Mouse (Mus musculus) forebrain, embryonic 15.5 days (tissue): ENCODE results near the gene Coro1c. TPM values are rescaled to one million over a fixed set of nuclear protein-coding genes. Genes with fewer than 3 reads are reported as not detected.
A peak's percentile ranks its signal among the peaks of the same experiment; 100 is the strongest.
"Not testable (repeated sequence)": the region's sequence is repeated elsewhere in the genome, so short reads cannot be mapped to it uniquely, and the experiment has no call there.

Experiments used
- ATAC-seq: fragments of 200-750 bp; cut with Nextera tagmentation; replicated peaks from 2 replicates; pipeline ENCODE4 v1.8.0; 2017; ENCODE audit warnings: mild to moderate bottlenecking, moderate TSS enrichment, moderate library complexity
- H3K27ac ChIP-seq: fragments of 300-500 bp; sonication (generic); replicated peaks from 2 replicates; pipeline ENCODE4 v1.5.1; 2015; ENCODE audit warnings: mild to moderate bottlenecking, inconsistent platforms
- H3K27me3 ChIP-seq: fragments of 300-500 bp; sonication (generic); 2 replicates; pipeline ENCODE4 v1.6.1; 2015; ENCODE audit warnings: inconsistent platforms
- H3K36me3 ChIP-seq: fragments of 300-500 bp; sonication (generic); 2 replicates; pipeline ENCODE4 v1.6.1; 2015; ENCODE audit warnings: mild to moderate bottlenecking, inconsistent platforms
- H3K4me1 ChIP-seq: fragments of 300-500 bp; sonication (generic); 2 replicates; pipeline ENCODE4 v1.6.1; 2015; ENCODE audit warnings: inconsistent platforms
- H3K4me2 ChIP-seq: fragments of 300-500 bp; sonication (generic); replicated peaks from 2 replicates; pipeline ENCODE4 v1.6.1; 2015; ENCODE audit warnings: mild to moderate bottlenecking, inconsistent platforms
- H3K4me3 ChIP-seq: fragments of 300-500 bp; sonication (generic); 2 replicates; pipeline ENCODE4 v1.5.1; 2015; ENCODE audit warnings: mild to moderate bottlenecking, inconsistent platforms
- H3K9ac ChIP-seq: fragments of 300-500 bp; sonication (generic); replicated peaks from 2 replicates; pipeline ENCODE4 v1.6.1; 2015; ENCODE audit warnings: mild to moderate bottlenecking, inconsistent platforms
- H3K9me3 ChIP-seq: fragments of 300-500 bp; sonication (generic); 2 replicates; pipeline ENCODE4 v1.6.1; 2016; ENCODE audit warnings: inconsistent platforms
- WGBS: fragments of 180-500 bp; shearing (Covaris S2); methylation state at CpG from one replicate; pipeline ENCODE4 v1.1.7; 2015; ENCODE audit warnings: mixed read lengths; 5-methylcytosine and 5-hydroxymethylcytosine counted together
- polyA plus RNA-seq: library from polyadenylated mRNA; unstranded; fragments of >200 nt; fragmentation: Nextera tagmentation; extraction: Ambion mirVana; gene quantifications from 2 replicates; pipeline ENCODE4 v1.2.1, GENCODE M21; 2015

Coro1c gene
- polyA plus RNA-seq, 1 experiment from 2014 or later = 224 TPM

GRCm38 (mm10) chr5:113812638-113813037 lies 95.9 kb downstream of the Coro1c start:
- peaks cover 4% of the 10 kb centered on the region; the same call in 1 of the 2 replicates for H3K4me1 ChIP-seq
- H3K27ac ChIP-seq = no peak overlapping the region
- H3K9ac ChIP-seq = no peak overlapping the region
- no peaks in the 10 kb centered on the region for H3K27me3 ChIP-seq
- no peaks in the 10 kb centered on the region for H3K36me3 ChIP-seq
- no peak for ATAC-seq
- H3K4me3 ChIP-seq = no peak overlapping the region
- H3K9me3 ChIP-seq = no peaks in the 10 kb centered on the region
- WGBS = 92% methylated on average over 2 of the region's 2 CpGs
- no peak overlapping the region for H3K4me2 ChIP-seq

DNA sequence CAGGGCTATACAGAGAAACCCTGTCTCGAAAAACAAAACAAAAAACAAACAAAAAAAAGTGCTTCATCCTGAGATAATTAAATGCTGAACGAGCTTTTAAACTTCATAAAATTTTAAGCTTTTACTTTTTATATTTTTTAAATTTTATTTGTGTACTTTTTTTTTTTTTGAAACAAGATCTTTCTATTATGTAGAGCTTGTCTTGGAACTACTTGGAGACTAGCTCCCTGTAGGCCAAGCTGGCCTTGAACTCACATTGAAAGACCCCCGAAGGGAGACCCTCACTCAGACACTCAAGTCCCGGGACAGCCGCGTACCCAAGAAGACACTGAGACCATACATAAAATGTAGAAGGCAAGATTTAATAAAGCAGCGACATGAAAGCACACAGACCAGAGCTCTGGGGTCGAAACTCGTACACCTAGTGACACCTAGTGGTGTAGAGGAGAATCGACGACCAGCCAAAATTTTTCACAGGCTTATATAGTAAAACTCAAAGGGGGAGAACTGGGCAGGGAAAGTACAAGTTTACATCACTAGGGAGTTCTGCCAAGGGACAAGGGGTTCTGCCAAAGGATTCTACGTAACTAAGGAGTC lies 96.6 kb downstream of the Coro1c start:
- H3K27ac ChIP-seq, H3K9ac ChIP-seq, H3K4me3 ChIP-seq, H3K4me1 ChIP-seq, H3K27me3 ChIP-seq, H3K9me3 ChIP-seq, H3K36me3 ChIP-seq, H3K4me2 ChIP-seq, ATAC-seq: not testable (repeated sequence)
- 22% methylated on average over 11 of the region's 12 CpGs for WGBS

- Histone ChIP-seq H3K27me3 (no peaks in the 10 kb centered on the region), H3K4me3 (no peak overlapping the region), H3K36me3 (no peaks in the 10 kb centered on the region), H3K9ac (no peak overlapping the region), H3K9me3 (no peaks in the 10 kb centered on the region), H3K27ac (no peak overlapping the region), H3K4me1 (no peaks in the 10 kb centered on the region), H3K4me2 (no peak overlapping the region)
- ATAC-seq = no peak
- 93% methylated on average over 4 of the region's 4 CpGs for WGBS
These were observed 98.4 kb downstream of the Coro1c start for GRCm38 (mm10) chr5:113810111-113810510.

- Histone ChIP-seq H3K9me3 (no peaks in the 10 kb centered on the region), H3K36me3 (no peaks in the 10 kb centered on the region), H3K4me1 (no peaks in the 10 kb centered on the region), H3K4me2 (no peak overlapping the region), H3K9ac (no peak overlapping the region), H3K27me3 (no peaks in the 10 kb centered on the region), H3K4me3 (no peak overlapping the region), H3K27ac (no peak overlapping the region)
- 89% methylated on average over 2 of the region's 2 CpGs for WGBS
- no peak for ATAC-seq
These were observed 100.4 kb downstream of the Coro1c start for GRCm38 (mm10) chr5:113808177-113808576.

DNA sequence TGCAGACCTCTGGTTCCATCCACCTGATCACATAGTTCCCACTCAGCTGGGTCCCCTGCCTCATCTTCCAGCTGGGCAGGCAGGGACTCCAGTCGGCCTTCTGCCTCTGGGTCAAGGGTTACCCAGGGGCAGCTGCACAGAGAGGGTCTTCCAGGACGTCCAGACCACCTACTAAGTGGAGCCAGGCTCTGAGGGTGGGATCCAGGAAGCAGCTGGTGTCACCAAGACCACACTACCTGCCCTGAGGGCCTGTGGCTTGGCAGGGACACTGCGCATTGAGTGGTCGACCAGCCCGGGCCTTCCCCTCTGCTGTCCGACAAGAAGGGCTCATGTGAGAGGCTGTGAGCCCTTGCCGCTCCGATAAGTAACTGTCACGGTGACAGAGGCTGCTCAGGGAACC lies 100.8 kb downstream of the Coro1c start:
- H3K27me3 ChIP-seq = no peaks in the 10 kb centered on the region
- H3K9ac ChIP-seq = no peak overlapping the region
- 69% methylated on average over 9 of the region's 9 CpGs for WGBS
- no peaks in the 10 kb centered on the region for H3K4me1 ChIP-seq
- ATAC-seq = no peak
- H3K36me3 ChIP-seq = no peaks in the 10 kb centered on the region
- H3K27ac ChIP-seq = no peak overlapping the region
- no peak overlapping the region for H3K4me3 ChIP-seq
- no peaks in the 10 kb centered on the region for H3K9me3 ChIP-seq
- no peak overlapping the region for H3K4me2 ChIP-seq

- H3K4me2 ChIP-seq = no peak overlapping the region
- no peak overlapping the region for H3K4me3 ChIP-seq
- no peak overlapping the region for H3K27ac ChIP-seq
- no peak for ATAC-seq
- 48% methylated on average over 10 of the region's 10 CpGs for WGBS
- no peak overlapping the region for H3K9ac ChIP-seq
- H3K9me3 ChIP-seq = no peaks in the 10 kb centered on the region
- no peaks in the 10 kb centered on the region for H3K36me3 ChIP-seq
- no peaks in the 10 kb centered on the region for H3K4me1 ChIP-seq
- H3K27me3 ChIP-seq = no peaks in the 10 kb centered on the region
These were observed 102.1 kb downstream of the Coro1c start for GRCm38 (mm10) chr5:113806414-113806813.

GRCm38 (mm10) chr5:113805301-113805700 lies 103.3 kb downstream of the Coro1c start:
- Histone ChIP-seq H3K9ac (no peak overlapping the region), H3K4me3 (no peak overlapping the region), H3K36me3 (no peaks in the 10 kb centered on the region), H3K4me1 (peaks cover 4% of the 10 kb centered on the region), H3K27ac (no peak overlapping the region), H3K27me3 (no peaks in the 10 kb centered on the region), H3K9me3 (no peaks in the 10 kb centered on the region), H3K4me2 (no peak overlapping the region)
- no peak for ATAC-seq
- 92% methylated on average over 9 of the region's 9 CpGs for WGBS

DNA sequence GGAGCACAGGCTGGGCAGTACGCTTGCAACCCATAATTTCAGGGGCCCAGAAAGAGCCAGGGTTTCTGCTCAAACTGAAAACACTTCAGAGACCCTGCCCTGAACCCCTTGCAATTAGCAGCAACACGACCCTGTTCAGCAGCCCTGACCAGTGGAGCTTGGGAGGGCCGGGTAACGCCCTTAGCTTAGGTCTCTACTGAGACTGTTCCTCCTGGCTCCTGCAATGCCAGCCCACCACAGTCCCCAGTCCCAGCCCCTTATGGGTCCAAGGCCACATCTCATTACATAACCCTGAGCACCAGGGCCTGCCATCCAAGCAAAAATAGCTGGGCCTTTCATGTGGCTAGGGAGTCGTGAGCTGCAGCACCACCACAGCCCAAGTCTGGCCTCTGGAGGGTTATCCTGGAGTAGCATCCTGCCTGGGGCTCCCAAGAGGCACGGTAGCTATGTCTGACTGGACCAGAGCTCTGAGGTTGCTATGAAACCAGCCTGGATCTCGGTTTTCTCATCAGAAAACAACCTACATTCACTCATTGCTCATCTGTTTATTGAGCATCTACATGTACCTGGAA lies 104.1 kb downstream of the Coro1c start:
- no peak for ATAC-seq
- 65% methylated on average over 7 of the region's 7 CpGs for WGBS

GRCm38 (mm10) chr5:113800280-113800679 lies 108.3 kb downstream of the Coro1c start, which contains the start of gene Tmem119:
Gene Tmem119 (minus strand): TSS chr5:113800516.
- Histone ChIP-seq H3K9ac (no peak within 1 kb of the TSS), H3K4me3 (no peak within 1 kb of the TSS), H3K36me3 (no peaks in the 10 kb centered on the region), H3K4me1 (peaks cover 7% of the 10 kb centered on the region), H3K4me2 (no peak within 1 kb of the TSS), H3K27me3 (no peaks in the 10 kb centered on the region), H3K27ac (no peak within 1 kb of the TSS), H3K9me3 (no peaks in the 10 kb centered on the region)
- peak; percentile 78 for ATAC-seq
- WGBS = 0% methylated on average over 11 of the region's 11 CpGs

More for the DNA sequence above, 104.1 kb downstream of the Coro1c start:
- Histone ChIP-seq H3K27me3 (no peaks in the 10 kb centered on the region), H3K9me3 (no peaks in the 10 kb centered on the region), H3K36me3 (no peaks in the 10 kb centered on the region), H3K4me2 (no peak overlapping the region), H3K27ac (no peak overlapping the region), H3K9ac (no peak overlapping the region), H3K4me1 (peaks cover 7% of the 10 kb centered on the region), H3K4me3 (no peak overlapping the region)

- no peak overlapping the region for H3K4me3 ChIP-seq
- no peak; the same call in 1 of the 2 replicates for ATAC-seq
- H3K9me3 ChIP-seq = no peaks in the 10 kb centered on the region
- H3K4me2 ChIP-seq = no peak overlapping the region
- 54% methylated on average over 5 of the region's 5 CpGs for WGBS
- H3K27me3 ChIP-seq = no peaks in the 10 kb centered on the region
- no peak overlapping the region for H3K9ac ChIP-seq
- H3K36me3 ChIP-seq = no peaks in the 10 kb centered on the region
- peaks cover 7% of the 10 kb centered on the region for H3K4me1 ChIP-seq
- H3K27ac ChIP-seq = no peak overlapping the region
These were observed 108.9 kb downstream of the Coro1c start for GRCm38 (mm10) chr5:113799691-113800090.

GRCm38 (mm10) chr5:113798525-113798924 lies 110.0 kb downstream of the Coro1c start:
- Histone ChIP-seq H3K4me2 (no peak overlapping the region), H3K9ac (no peak overlapping the region), H3K9me3 (no peaks in the 10 kb centered on the region), H3K4me1 (peaks cover 7% of the 10 kb centered on the region), H3K36me3 (no peaks in the 10 kb centered on the region), H3K27me3 (no peaks in the 10 kb centered on the region), H3K27ac (no peak overlapping the region), H3K4me3 (no peak overlapping the region)
- ATAC-seq = no peak
- WGBS = 89% methylated on average over 9 of the region's 9 CpGs

DNA sequence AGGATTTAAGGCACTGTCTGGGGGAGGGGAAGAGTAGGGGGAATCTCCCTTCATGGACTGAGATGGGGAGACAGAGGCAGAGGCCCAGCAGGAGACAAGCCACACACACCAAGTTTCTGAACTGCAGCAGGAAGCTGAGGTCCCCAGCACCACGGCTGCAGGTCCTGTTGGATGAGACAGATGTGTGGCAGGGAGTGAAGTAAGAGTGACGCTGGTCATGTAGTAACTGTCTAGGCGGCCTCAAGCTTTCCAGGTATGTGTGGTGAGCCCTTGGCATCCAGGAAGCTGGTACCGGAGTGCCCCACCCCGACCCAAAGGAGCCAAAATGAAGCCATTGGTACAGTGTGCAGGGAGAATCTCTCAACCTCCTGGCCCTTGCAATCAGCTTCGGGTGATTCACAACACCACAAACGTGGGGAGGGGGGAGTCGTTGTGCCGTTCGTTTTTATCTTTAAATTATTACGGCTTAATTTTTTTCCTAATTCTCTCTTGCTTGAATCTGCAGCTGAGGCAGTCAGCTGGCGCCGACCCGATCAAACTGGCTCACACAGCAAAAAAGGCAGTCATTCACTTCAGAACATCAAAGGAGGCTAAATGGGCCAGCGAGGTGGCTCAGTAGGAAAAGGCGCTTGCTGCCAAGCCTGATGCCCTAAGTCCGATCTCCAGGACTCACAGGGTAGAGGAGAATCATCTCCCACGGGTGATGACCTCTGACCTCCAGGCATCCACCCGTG lies 111.2 kb downstream of the Coro1c start:
- Histone ChIP-seq H3K27me3 (no peaks in the 10 kb centered on the region), H3K36me3 (no peaks in the 10 kb centered on the region), H3K4me1 (peaks cover 7% of the 10 kb centered on the region), H3K4me2 (no peak overlapping the region), H3K4me3 (no peak overlapping the region), H3K9ac (no peak overlapping the region), H3K27ac (no peak overlapping the region), H3K9me3 (no peaks in the 10 kb centered on the region)
- ATAC-seq = no peak
- 11% methylated on average over 19 of the region's 19 CpGs for WGBS
